Mouse (Mus musculus): ENCODE measurements at regions not wholly inside any gene's neighbourhood (a gene's known extent, or its start where the extent isn't known, plus 50 kb on each side); places are given as distances from the start of the nearest gene placed in this dataset.

- no peak for DNase-seq (ENCODE audit: low spot score in 2 of 2)
These were observed 316.6 kb upstream of the 4931429L15Rik start for GRCm38 (mm10) chr9:46636261-46637010.

GRCm38 (mm10) chr9:46633952-46634351 is 314.2 kb upstream of the 4931429L15Rik start:
- DNase-seq (ENCODE audit: low spot score in 2 of 2): no peak

- DNase-seq (ENCODE audit: low spot score in 2 of 2): no peak
These were observed 312.8 kb upstream of the 4931429L15Rik start for GRCm38 (mm10) chr9:46632576-46632975.

- DNase-seq (ENCODE audit: low spot score in 2 of 2): no peak
These were observed 302.5 kb upstream of the 4931429L15Rik start for GRCm38 (mm10) chr9:46622255-46622654.

- no peak for DNase-seq (ENCODE audit: low spot score in 2 of 2)
These were observed 302.1 kb upstream of the 4931429L15Rik start for GRCm38 (mm10) chr9:46621851-46622250.

- no peak for DNase-seq (ENCODE audit: low spot score in 2 of 2)
These were observed 290.6 kb upstream of the 4931429L15Rik start for GRCm38 (mm10) chr9:46610101-46611005.

- DNase-seq (ENCODE audit: low spot score in 2 of 2): no peak
These were observed 288.9 kb upstream of the 4931429L15Rik start for GRCm38 (mm10) chr9:46608695-46609094.

GRCm38 (mm10) chr9:46600803-46601202 is 281.0 kb upstream of the 4931429L15Rik start:
- no peak for DNase-seq (ENCODE audit: low spot score in 2 of 2)

- DNase-seq (ENCODE audit: low spot score in 2 of 2): no peak
These were observed 280.3 kb upstream of the 4931429L15Rik start for GRCm38 (mm10) chr9:46599931-46600708.

GRCm38 (mm10) chr9:46598518-46598917 is 278.7 kb upstream of the 4931429L15Rik start:
- no peak for DNase-seq (ENCODE audit: low spot score in 2 of 2)

GRCm38 (mm10) chr9:46593444-46593843 is 273.7 kb upstream of the 4931429L15Rik start:
- DNase-seq (ENCODE audit: low spot score in 2 of 2): no peak

- DNase-seq (ENCODE audit: low spot score in 2 of 2): no peak
These were observed 273.1 kb upstream of the 4931429L15Rik start for GRCm38 (mm10) chr9:46592908-46593307.

- DNase-seq (ENCODE audit: low spot score in 2 of 2): no peak
These were observed 267.0 kb upstream of the 4931429L15Rik start for GRCm38 (mm10) chr9:46586818-46587217.

GRCm38 (mm10) chr9:46581844-46582243 is 262.1 kb upstream of the 4931429L15Rik start:
- DNase-seq (ENCODE audit: low spot score in 2 of 2): no peak

- DNase-seq (ENCODE audit: low spot score in 2 of 2): no peak
These were observed 242.5 kb upstream of the 4931429L15Rik start for GRCm38 (mm10) chr9:46562301-46562700.

GRCm38 (mm10) chr9:46558481-46558880 is 238.7 kb upstream of the 4931429L15Rik start:
- DNase-seq (ENCODE audit: low spot score in 2 of 2): no peak

GRCm38 (mm10) chr9:46557781-46558180 is 238.0 kb upstream of the 4931429L15Rik start:
- DNase-seq (ENCODE audit: low spot score in 2 of 2): no peak

- DNase-seq (ENCODE audit: low spot score in 2 of 2): no peak
These were observed 235.4 kb upstream of the 4931429L15Rik start for GRCm38 (mm10) chr9:46555156-46555555.

GRCm38 (mm10) chr9:46554586-46555152 is 234.9 kb upstream of the 4931429L15Rik start:
- no peak for DNase-seq (ENCODE audit: low spot score in 2 of 2)

- DNase-seq (ENCODE audit: low spot score in 2 of 2): no peak
These were observed 229.6 kb upstream of the 4931429L15Rik start for GRCm38 (mm10) chr9:46549416-46549815.

GRCm38 (mm10) chr9:46544326-46544725 is 224.5 kb upstream of the 4931429L15Rik start:
- no peak for DNase-seq (ENCODE audit: low spot score in 2 of 2)

All from gastrocnemius, adult 8-10 months (tissue).